Mouse (Mus musculus) limb, embryonic 11.5 days (tissue): Measurements from ENCODE around the gene Gm17660. TPM values are rescaled to one million over a fixed set of nuclear protein-coding genes. Genes with fewer than 3 reads are reported as not detected.

Experiments used
- ATAC-seq: fragments of 200-750 bp; cut with Nextera tagmentation; 2 replicates; pipeline ENCODE4 v1.8.0; 2017; ENCODE audit warnings: low read depth; ENCODE audit not compliant: insufficient number of reproducible peaks, low FRiP score, low TSS enrichment
- DNase-seq: peaks from one replicate; pipeline ENCODE4 v3.0.0-alpha.2; 2015; ENCODE audit warnings: low spot score
- H3K27ac ChIP-seq: fragments of 300-500 bp; sonication (generic); replicated peaks from 2 replicates; pipeline ENCODE4 v1.5.1; 2014; ENCODE audit warnings: low read depth, mild to moderate bottlenecking, low read length
- H3K27me3 ChIP-seq: fragments of 300-500 bp; sonication (generic); 2 replicates; pipeline ENCODE4 v1.6.1; 2014; ENCODE audit warnings: mild to moderate bottlenecking, low read length, mixed read lengths; ENCODE audit not compliant: control insufficient read depth, insufficient read depth
- H3K36me3 ChIP-seq: fragments of 300-500 bp; sonication (generic); 2 replicates; pipeline ENCODE4 v1.6.1; 2014; ENCODE audit warnings: mild to moderate bottlenecking, low read length, moderate library complexity, mixed read lengths; ENCODE audit not compliant: control insufficient read depth, insufficient read depth
- H3K4me1 ChIP-seq: fragments of 300-500 bp; sonication (generic); 2 replicates; pipeline ENCODE4 v1.6.1; 2014; ENCODE audit warnings: low read length, mixed read lengths; ENCODE audit not compliant: control insufficient read depth, insufficient read depth
- H3K4me2 ChIP-seq: fragments of 300-500 bp; sonication (generic); 2 replicates; pipeline ENCODE4 v1.6.1; 2014; ENCODE audit warnings: low read depth, mild to moderate bottlenecking, moderate library complexity; ENCODE audit not compliant: severe bottlenecking
- H3K4me3 ChIP-seq: fragments of 300-500 bp; sonication (generic); 2 replicates; pipeline ENCODE4 v1.5.1; 2014; ENCODE audit warnings: low read depth, low read length
- H3K9ac ChIP-seq: fragments of 300-500 bp; sonication (generic); 2 replicates; pipeline ENCODE4 v1.6.1; 2014; ENCODE audit warnings: mild to moderate bottlenecking, low read length
- H3K9me3 ChIP-seq: fragments of 300-500 bp; sonication (generic); 2 replicates; pipeline ENCODE4 v1.6.1; 2016; ENCODE audit warnings: low read length; ENCODE audit not compliant: control insufficient read depth
- WGBS: fragments of 180-500 bp; shearing (Covaris S2); extraction: QIAGEN DNeasy Blood & Tissue Kit; methylation state at CpG from one replicate; pipeline ENCODE4 v1.1.7; 2014; 5-methylcytosine and 5-hydroxymethylcytosine counted together
- polyA plus RNA-seq: library from polyadenylated mRNA; unstranded; fragments of >200 nt; fragmentation: Nextera tagmentation; extraction: Ambion mirVana; gene quantifications from 2 replicates; pipeline ENCODE4 v1.2.1, GENCODE M21; 2014

The Gm17660 gene
- polyA plus RNA-seq = not detected in 2 replicates

DNA sequence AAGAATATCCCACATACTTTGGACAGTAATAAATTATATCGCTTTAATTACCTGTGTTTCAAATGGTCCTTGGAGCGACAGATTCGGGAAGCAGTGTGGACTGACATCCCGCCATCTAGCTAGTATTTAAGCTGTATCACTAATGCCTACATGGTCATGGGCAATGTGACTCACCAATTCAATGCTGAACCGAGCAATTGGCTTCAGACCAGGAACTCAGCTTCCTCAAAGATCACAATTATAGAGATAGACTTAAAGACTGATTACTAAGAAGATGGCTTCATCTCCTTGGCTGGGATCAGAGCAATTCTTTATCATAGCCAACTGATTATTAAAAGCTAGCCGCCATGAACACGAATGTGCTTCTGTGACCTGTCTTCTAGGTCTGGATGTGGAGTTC lies at the start of gene Gm17660:
Gene Gm17660 (minus strand): TSS at position 101 of the 400 bp plus-strand sequence.
- Histone ChIP-seq H3K9me3 (no peaks in the 10 kb centered on the region), H3K4me3 (no peak within 1 kb of the TSS), H3K9ac (no peak within 1 kb of the TSS), H3K27me3 (no peaks in the 10 kb centered on the region), H3K36me3 (no peaks in the 10 kb centered on the region), H3K4me2 (no peak within 1 kb of the TSS), H3K4me1 (peaks cover 5% of the 10 kb centered on the region; the same call in 1 of the 2 replicates), H3K27ac (no peak within 1 kb of the TSS)
- DNase-seq = no peak
- no peak for ATAC-seq
- 94% methylated on average over 7 of the region's 7 CpGs for WGBS

DNA sequence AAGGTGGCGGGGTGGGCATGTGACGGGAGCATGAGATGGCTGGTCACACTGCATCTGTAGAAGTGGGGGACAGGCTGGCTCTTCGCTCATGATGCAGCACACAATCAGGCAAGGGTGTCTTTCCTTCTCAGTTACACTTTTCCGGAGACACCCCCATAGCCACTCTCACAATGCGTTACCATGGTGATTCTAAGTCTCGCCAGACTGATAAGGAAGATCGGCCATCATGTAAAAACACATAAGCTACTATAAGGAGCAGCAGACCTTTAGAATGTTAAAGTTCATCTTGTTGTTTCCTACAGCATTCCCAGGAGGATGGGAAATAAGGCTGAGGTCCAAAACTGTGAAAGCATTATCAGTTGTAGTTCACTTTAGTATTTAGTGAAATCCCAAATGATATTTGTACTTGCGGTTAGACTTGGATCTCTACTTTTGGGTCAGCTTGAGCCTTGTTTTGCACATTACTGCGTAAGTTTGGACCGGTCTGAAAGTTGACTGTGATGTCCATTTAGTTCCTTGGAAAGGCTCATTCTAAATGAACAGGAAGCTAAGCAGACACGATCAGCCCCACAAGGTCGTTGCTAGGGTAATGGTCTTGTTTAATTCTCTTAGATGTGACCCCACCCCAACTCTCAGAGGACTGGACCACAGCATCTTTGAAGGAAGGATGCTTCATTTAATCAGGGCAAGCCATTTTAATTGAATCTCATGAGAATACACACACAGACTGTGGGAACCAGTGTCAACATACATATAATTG lies 49.3 kb upstream of the Gm17660 start:
- Histone ChIP-seq H3K4me3 (no peak overlapping the region), H3K9ac (no peak overlapping the region)
- WGBS = 89% methylated on average over 12 of the region's 12 CpGs

DNA sequence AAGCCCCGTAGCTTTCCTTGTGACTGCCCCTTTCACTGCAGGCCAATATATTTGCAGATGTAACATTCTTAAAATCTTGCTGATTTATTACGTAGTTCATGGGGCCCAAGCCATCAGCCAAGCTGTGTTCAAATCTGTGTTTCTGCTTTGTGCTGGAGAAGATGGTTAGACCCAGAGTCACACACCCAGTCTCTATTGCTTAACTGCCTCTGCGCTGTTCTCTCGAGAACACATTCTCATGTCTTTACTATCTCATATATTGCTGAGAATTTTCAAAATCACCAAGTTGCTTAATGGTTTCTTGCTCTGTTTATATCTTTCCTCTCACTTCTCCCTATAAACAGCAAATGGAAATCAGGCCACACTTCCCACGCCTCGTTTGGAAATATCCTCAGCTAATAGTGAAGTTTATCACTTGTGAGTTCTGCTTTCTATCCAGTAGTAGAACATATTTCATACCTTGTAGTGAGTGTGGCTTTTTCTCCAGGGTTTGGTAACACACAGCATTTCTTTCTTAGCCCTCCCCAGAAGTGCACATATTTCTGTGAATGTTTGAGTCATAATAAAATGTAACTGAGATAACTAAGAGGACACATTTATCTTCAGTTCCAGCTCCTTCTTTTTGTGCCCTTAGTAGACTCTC lies 46.7 kb upstream of the Gm17660 start:
- DNase-seq (no peak), ATAC-seq (no peak)
- 70% methylated on average over 6 of the region's 6 CpGs for WGBS

More for the DNA sequence above, 49.3 kb upstream of the Gm17660 start:
- Histone ChIP-seq H3K36me3 (no peaks in the 10 kb centered on the region), H3K27me3 (no peaks in the 10 kb centered on the region), H3K9me3 (no peaks in the 10 kb centered on the region), H3K4me2 (no peak overlapping the region), H3K4me1 (no peaks in the 10 kb centered on the region), H3K27ac (no peak overlapping the region)
- no peak for DNase-seq
- ATAC-seq = no peak

DNA sequence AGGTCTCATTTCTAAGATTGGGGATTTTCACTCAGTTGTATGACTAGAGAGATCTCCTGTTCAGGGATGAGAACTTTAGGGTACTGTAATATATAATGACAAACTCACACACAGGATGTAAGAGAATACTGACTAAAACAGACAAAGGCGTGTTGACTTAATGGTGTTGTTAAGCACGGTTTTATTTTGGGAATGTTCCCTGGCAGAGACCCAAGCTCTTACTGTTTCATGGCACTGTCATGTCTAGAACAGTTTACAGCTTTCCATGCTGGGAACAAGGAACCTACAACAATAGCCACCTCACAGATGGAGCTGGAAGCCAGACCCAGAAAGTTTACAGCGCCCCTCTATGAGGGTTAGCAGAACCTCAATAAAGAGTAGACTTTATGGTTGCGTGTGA lies 38.5 kb upstream of the Gm17660 start:
- ATAC-seq (no peak), DNase-seq (no peak)
- no peak overlapping the region for H3K9ac ChIP-seq
- no peaks in the 10 kb centered on the region for H3K27me3 ChIP-seq
- H3K4me3 ChIP-seq = no peak overlapping the region
- 86% methylated on average over 4 of the region's 4 CpGs for WGBS
- H3K4me1 ChIP-seq = peaks cover 11% of the 10 kb centered on the region
- H3K9me3 ChIP-seq = no peaks in the 10 kb centered on the region
- H3K36me3 ChIP-seq = no peaks in the 10 kb centered on the region
- H3K4me2 ChIP-seq = no peak overlapping the region
- no peak overlapping the region for H3K27ac ChIP-seq

More for the DNA sequence above, 46.7 kb upstream of the Gm17660 start:
- Histone ChIP-seq H3K27me3 (no peaks in the 10 kb centered on the region), H3K4me1 (no peaks in the 10 kb centered on the region), H3K36me3 (no peaks in the 10 kb centered on the region), H3K4me2 (no peak overlapping the region), H3K9me3 (no peaks in the 10 kb centered on the region), H3K9ac (no peak overlapping the region), H3K4me3 (no peak overlapping the region), H3K27ac (no peak overlapping the region)

DNA sequence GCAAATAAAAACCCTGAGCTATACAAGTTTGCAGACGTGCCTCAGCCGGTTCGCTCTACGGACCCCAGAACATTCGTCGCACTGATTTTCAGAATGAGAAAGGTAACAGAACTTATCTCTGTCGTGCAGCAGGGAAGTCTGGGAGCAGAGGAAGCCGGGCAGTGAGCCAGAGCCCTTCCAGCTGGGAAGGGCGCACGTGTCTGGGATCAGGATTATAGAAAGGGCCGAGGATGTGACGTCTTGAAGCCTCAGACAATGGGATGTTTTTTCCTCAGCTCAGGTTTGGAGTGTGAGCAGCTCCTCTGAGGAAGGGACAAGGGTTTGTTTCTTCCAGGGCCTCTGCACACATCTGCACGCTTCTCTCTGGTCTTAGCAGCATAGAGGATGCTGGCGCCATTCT lies 37.7 kb upstream of the Gm17660 start:
- ATAC-seq = no peak
- Histone ChIP-seq H3K27me3 (no peaks in the 10 kb centered on the region), H3K4me2 (no peak overlapping the region), H3K27ac (no peak overlapping the region), H3K36me3 (no peaks in the 10 kb centered on the region), H3K9ac (no peak overlapping the region), H3K4me3 (no peak overlapping the region), H3K9me3 (no peaks in the 10 kb centered on the region), H3K4me1 (peaks cover 15% of the 10 kb centered on the region)
- WGBS = 83% methylated on average over 14 of the region's 14 CpGs
- DNase-seq = no peak

DNA sequence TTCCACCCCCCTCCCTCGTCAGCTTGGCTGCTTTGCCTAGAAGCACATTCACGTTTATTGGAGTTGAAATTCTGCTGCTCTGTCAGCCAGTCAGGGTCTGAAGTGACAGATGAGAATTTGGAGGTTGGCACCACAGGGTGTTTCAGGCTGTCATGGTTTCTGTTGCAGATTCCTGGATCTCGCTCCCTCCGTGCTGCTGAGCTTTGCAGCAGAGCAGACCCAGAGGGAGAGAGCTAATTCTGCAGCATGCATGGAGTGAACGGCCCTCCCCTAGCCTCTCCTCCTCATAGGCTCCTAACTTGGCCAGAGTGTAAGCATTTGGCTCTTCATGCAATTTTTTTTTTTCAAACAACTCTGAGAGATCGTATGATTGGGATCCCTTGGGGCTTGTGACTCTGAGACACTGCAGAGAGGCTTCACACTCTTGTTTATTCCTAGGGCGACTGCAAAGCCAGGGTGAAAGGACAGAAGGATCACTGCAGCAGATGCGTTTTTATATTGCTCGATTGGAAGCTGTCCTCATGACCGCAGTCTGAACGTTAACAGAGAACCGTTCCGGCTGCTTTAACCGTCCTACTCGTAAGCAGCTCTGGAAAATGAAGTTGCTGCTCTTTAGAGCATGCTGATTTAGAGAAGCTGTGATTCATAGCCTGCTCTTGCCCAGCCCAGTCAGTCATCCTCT lies 36.2 kb upstream of the Gm17660 start, which contains the start of gene Sparcl1:
Gene Sparcl1 (minus strand): TSS at position 243 of the 682 bp plus-strand sequence.
- peaks cover 28% of the 10 kb centered on the region for H3K4me1 ChIP-seq
- peak within 1 kb of the TSS; percentile 5; the same call in 1 of the 2 replicates for H3K4me2 ChIP-seq
- 21% methylated on average over 15 of the region's 15 CpGs for WGBS
- DNase-seq (no peak), ATAC-seq (no peak)
- no peaks in the 10 kb centered on the region for H3K9me3 ChIP-seq
- H3K9ac ChIP-seq = no peak within 1 kb of the TSS; the same call in 1 of the 2 replicates
- H3K4me3 ChIP-seq = no peak within 1 kb of the TSS
- H3K27ac ChIP-seq = no peak within 1 kb of the TSS
- H3K27me3 ChIP-seq = no peaks in the 10 kb centered on the region
- H3K36me3 ChIP-seq = no peaks in the 10 kb centered on the region

DNA sequence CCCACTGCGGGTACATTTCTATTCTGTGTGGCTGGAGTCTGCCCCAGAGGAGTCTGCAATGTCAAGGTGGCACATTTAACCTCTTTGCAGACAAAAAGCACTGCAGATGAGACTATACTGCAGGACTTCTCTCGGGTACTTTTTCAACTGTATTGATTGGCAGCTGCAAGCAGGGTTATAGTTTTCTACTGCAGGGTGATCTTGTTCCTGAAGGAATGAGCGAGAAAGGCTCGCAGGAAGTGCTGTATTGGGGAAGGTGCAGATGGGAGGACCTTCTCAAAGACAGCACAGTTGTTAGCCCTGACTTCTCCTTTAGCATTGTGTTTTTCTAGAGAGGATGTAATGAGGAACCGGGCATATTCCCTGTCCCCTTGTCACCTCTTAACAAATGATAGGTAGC lies 35.1 kb upstream of the Gm17660 start:
- Histone ChIP-seq H3K9ac (no peak overlapping the region; the same call in 1 of the 2 replicates), H3K4me2 (peak overlapping the region; percentile 5; the same call in 1 of the 2 replicates), H3K4me1 (peaks cover 34% of the 10 kb centered on the region), H3K27ac (no peak overlapping the region), H3K4me3 (no peak overlapping the region), H3K9me3 (no peaks in the 10 kb centered on the region), H3K27me3 (no peaks in the 10 kb centered on the region), H3K36me3 (no peaks in the 10 kb centered on the region)
- no peak for DNase-seq
- 11% methylated on average over 5 of the region's 5 CpGs for WGBS
- no peak for ATAC-seq

DNA sequence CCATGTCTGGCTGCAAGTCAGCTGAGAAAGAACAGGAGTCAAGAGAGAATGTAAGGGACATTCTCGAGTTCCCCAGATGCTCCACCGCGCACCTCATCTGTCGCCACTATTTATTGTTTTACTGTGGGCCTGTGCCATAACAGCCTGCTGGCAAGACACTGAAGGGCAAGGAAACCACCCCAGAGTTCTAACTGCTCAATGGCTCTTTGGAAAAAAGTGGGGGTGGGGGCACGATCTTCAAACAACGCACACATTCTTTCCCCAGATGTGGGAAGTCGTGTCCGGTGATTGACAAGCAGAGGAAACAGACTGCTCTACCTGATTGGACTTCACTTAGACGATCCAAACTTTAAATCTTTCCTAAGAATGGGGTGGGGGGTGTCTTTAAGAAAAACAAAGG lies 34.6 kb upstream of the Gm17660 start:
- Histone ChIP-seq H3K27me3 (no peaks in the 10 kb centered on the region), H3K9ac (no peak overlapping the region), H3K4me3 (no peak overlapping the region), H3K4me1 (peaks cover 34% of the 10 kb centered on the region), H3K27ac (no peak overlapping the region), H3K4me2 (peak overlapping the region; percentile 5; the same call in 1 of the 2 replicates), H3K9me3 (no peaks in the 10 kb centered on the region), H3K36me3 (no peaks in the 10 kb centered on the region)
- 5% methylated on average over 9 of the region's 9 CpGs for WGBS
- 0 out of 2 replicates have a peak, but pooled peaks have one; percentile 29 for ATAC-seq
- DNase-seq = peak; percentile 34
